15 mouse cellular contexts compared by ENCODE assay signal in the genomic region with DNA sequence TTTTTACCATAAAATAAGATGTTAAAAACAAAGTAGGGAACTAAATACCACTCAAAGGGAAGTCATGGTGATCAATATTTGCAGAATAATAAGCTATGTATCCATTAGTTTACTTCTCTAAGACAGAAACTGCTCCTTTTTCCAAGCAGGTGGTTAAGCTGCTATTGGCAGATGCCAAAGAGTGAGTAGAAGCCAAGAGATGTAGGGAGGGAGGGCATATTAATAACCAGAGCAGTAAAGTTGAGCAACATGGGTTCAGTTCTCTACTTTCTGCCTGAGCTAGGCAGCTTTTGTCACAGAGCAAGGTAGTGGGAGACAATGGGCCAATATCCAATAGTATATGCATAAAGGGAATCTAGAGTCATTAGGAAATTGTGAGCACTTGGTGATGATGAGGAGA.
"Had no signal": no experiment of that assay in that cellular context is flagged by ENCODE, and none has a peak within 500 bp of the region (broad histone marks: within the 10 kb centered on the region; RNA-seq: fewer than 3 reads in every experiment).

No protein-coding gene starts in this region.

- H3K27ac ChIP-seq: lung, embryonic 15.5 days; macrophage; midbrain, embryonic 13.5 days; midbrain, embryonic 15.5 days; neural tube, embryonic 12.5 days had no signal

- DNase-seq: lung, adult 2 months; lung, postnatal 14 days; lung, postnatal 36 days; right cerebral cortex, postnatal 25 days; right cerebral cortex, postnatal 4 days; spleen, adult 18-20 months; thymus, adult 18-20 months; thymus, postnatal 14 days; thymus, postnatal 36 days had no signal

- H3K27me3 ChIP-seq: lung, embryonic 15.5 days; megakaryocyte, embryonic 14.5 days; midbrain, embryonic 13.5 days; midbrain, embryonic 15.5 days; neural tube, embryonic 12.5 days had no signal

- H3K4me3 ChIP-seq: lung, embryonic 15.5 days; megakaryocyte, embryonic 14.5 days; midbrain, embryonic 13.5 days; midbrain, embryonic 15.5 days; neural tube, embryonic 12.5 days had no signal

- H3K4me1 ChIP-seq: lung, embryonic 15.5 days; megakaryocyte, embryonic 14.5 days; midbrain, embryonic 13.5 days; midbrain, embryonic 15.5 days; neural tube, embryonic 12.5 days had no signal
